Mouse (Mus musculus) CH12.LX (cell line): Measurements from ENCODE around the gene Uap1l1. TPM values are rescaled to one million over a fixed set of nuclear protein-coding genes. Genes with fewer than 3 reads are reported as not detected.

ENCODE experiments used
- DNase-seq: peaks from one replicate; pipeline ENCODE4 v3.0.0-alpha.2; 2013; ENCODE audit errors: extremely low read depth
- H3K27ac ChIP-seq: 2 replicates; pipeline ENCODE4 v1.5.1; 2012; ENCODE audit warnings: low read depth, mild to moderate bottlenecking, control low read depth, moderate library complexity; ENCODE audit not compliant: insufficient read depth
- H3K27me3 ChIP-seq: replicated peaks from 2 replicates; pipeline ENCODE3; 2012; ENCODE audit warnings: inconsistent platforms
- H3K36me3 ChIP-seq, 2 experiments: replicated peaks in 1 of 2; 2 replicates each; pipeline versions ENCODE3 to v1.6.1; 2012; ENCODE audit warnings: inconsistent platforms in 1 of 2, low read length in 1 of 2, mild to moderate bottlenecking in 1 of 2, mixed read lengths in 1 of 2, moderate library complexity in 1 of 2; ENCODE audit not compliant: control insufficient read depth in 1 of 2, insufficient read depth in 1 of 2
- H3K4me1 ChIP-seq, 2 experiments: 2 replicates each; pipeline ENCODE4 v1.6.1; 2012; ENCODE audit warnings: inconsistent platforms in 1 of 2, moderate library complexity in 1 of 2; ENCODE audit not compliant: insufficient read depth in 2 of 2, control insufficient read depth in 1 of 2
- H3K4me2 ChIP-seq: 2 replicates; pipeline ENCODE4 v1.6.1; 2012; ENCODE audit warnings: low read depth, mild to moderate bottlenecking, control low read depth; ENCODE audit not compliant: poor library complexity, insufficient read depth, severe bottlenecking
- H3K4me3 ChIP-seq, 3 experiments: fragments of 150-350 bp in 1 of 3; sonication (generic) in 1 of 3; replicated peaks in 1 of 3; 2 replicates each; pipeline versions ENCODE3 to v1.5.1; 2011 to 2012; ENCODE audit warnings: low read depth in 2 of 3, low read length in 2 of 3, mild to moderate bottlenecking in 2 of 3, moderate library complexity in 2 of 3, control low read depth in 1 of 3, improper control_type of control experiment in 1 of 3, inconsistent platforms in 1 of 3, mixed read lengths in 1 of 3; ENCODE audit not compliant: poor library complexity in 1 of 3
- H3K79me2 ChIP-seq: replicated peaks from 2 replicates; pipeline ENCODE4 v1.6.1; 2012; ENCODE audit warnings: mild to moderate bottlenecking, moderate library complexity; ENCODE audit not compliant: control insufficient read depth, poor library complexity, insufficient read depth, severe bottlenecking; ENCODE audit errors: extremely low read depth
- H3K9ac ChIP-seq: 2 replicates; pipeline ENCODE4 v1.6.1; 2012; ENCODE audit warnings: low read depth, mild to moderate bottlenecking, control low read depth, moderate library complexity; ENCODE audit not compliant: insufficient read depth
- H3K9me3 ChIP-seq: replicated peaks from 2 replicates; pipeline ENCODE3; 2012; ENCODE audit warnings: low read length, inconsistent platforms, mixed read lengths
- E2F4 ChIP-seq: IDR thresholded peaks from 2 replicates; pipeline ENCODE4 v1.6.1; 2011; ENCODE audit warnings: low read depth, low read length, improper control_type of control experiment; ENCODE audit not compliant: insufficient replicate concordance
- ELF1 ChIP-seq: IDR thresholded peaks from 2 replicates; pipeline ENCODE4 v1.6.1; 2014; ENCODE audit warnings: low read depth, mild to moderate bottlenecking, inconsistent platforms, low read length, improper control_type of control experiment
- MAFK ChIP-seq: IDR thresholded peaks from 2 replicates; pipeline ENCODE4 v1.6.1; 2011; ENCODE audit warnings: low read length, improper control_type of control experiment; ENCODE audit not compliant: insufficient replicate concordance
- NRF1 ChIP-seq: IDR thresholded peaks from 2 replicates; pipeline ENCODE4 v1.6.1; 2014; ENCODE audit warnings: low read depth, mild to moderate bottlenecking, inconsistent platforms, low read length, improper control_type of control experiment, moderate library complexity
- POLR2A ChIP-seq: IDR thresholded peaks from 2 replicates; pipeline ENCODE4 v1.6.1; 2011; ENCODE audit warnings: low read depth, mild to moderate bottlenecking, improper control_type of control experiment, low read length
- RAD21 ChIP-seq: IDR thresholded peaks from 2 replicates; pipeline ENCODE4 v1.6.1; 2011; ENCODE audit warnings: low read depth, mild to moderate bottlenecking, low read length, improper control_type of control experiment, moderate library complexity
- RCOR1 ChIP-seq: conservative IDR thresholded peaks from 2 replicates; pipeline ENCODE4 v1.6.1; 2012; ENCODE audit warnings: low read depth, mild to moderate bottlenecking, inconsistent platforms, low read length, improper control_type of control experiment
- SMC3 ChIP-seq: IDR thresholded peaks from 2 replicates; pipeline ENCODE4 v1.6.1; 2011; ENCODE audit warnings: low read depth, low read length, improper control_type of control experiment
- UBTF ChIP-seq: IDR thresholded peaks from 2 replicates; pipeline ENCODE4 v1.6.1; 2012; ENCODE audit warnings: low read depth, mild to moderate bottlenecking, inconsistent platforms, low read length, improper control_type of control experiment, moderate library complexity
- USF1 ChIP-seq: IDR thresholded peaks from 2 replicates; pipeline ENCODE4 v1.6.1; 2014; ENCODE audit warnings: low read depth, mild to moderate bottlenecking, inconsistent platforms, low read length, improper control_type of control experiment
- ZC3H11A ChIP-seq: IDR thresholded peaks from 2 replicates; pipeline ENCODE4 v1.6.1; 2012; ENCODE audit warnings: low read depth, mild to moderate bottlenecking, inconsistent platforms, low read length, improper control_type of control experiment
- ZMIZ1 ChIP-seq: IDR thresholded peaks from 2 replicates; pipeline ENCODE4 v1.6.1; 2012; ENCODE audit warnings: low read depth, mild to moderate bottlenecking, inconsistent platforms, low read length, improper control_type of control experiment
- dilution Hi-C: fragments of 300-500 bp; cut with MboI; formaldehyde crosslinking; loops from 2 replicates; pipeline ENCODE4 v1.14.3; 2020; ENCODE audit warnings: low sequenced_read_pairs; ENCODE audit not compliant: extremely low pct_unique_long_range_greater_than_20kb, extremely low pct_ligation_motif_present
- in situ Hi-C: fragments of 300-500 bp; cut with MboI; formaldehyde crosslinking; loops from 3 replicates; pipeline ENCODE4 v1.14.3; 2019; ENCODE audit warnings: low sequenced_read_pairs, low pct_ligation_motif_present, low pct_unique_long_range_greater_than_20kb, mixed read lengths
- polyA plus RNA-seq: library from polyadenylated mRNA; unstranded; fragments of >175 nt; gene quantifications from 2 replicates; pipeline ENCODE4 v1.2.1, GENCODE M21; 2012; ENCODE audit warnings: low read depth; ENCODE audit not compliant: insufficient read length
- total RNA-seq, 2 experiments: library from RNA; depleted of rRNA; stranded (reverse); fragments of 300-350 nt in 1 of 2; fragments of >200 nt in 1 of 2; gene quantifications; 2 replicates each; pipeline ENCODE4 v1.2.3; 2012 to 2014

The Uap1l1 gene
- total and polyA plus RNA-seq, 3 experiments: 4.3 to 30.8 (median 14.5) TPM

GRCm38 (mm10) chr2:25395721-25396596, 30.5 kb upstream of the Uap1l1 start, which contains the start of gene Entpd2:
Gene Entpd2, plus strand, starts transcription at chr2:25395874.
- in situ Hi-C loops (no loop called here), dilution Hi-C loops (no loop called here)
- Histone ChIP-seq H3K79me2 (no peaks in the 10 kb centered on the region), H3K9me3 (no peaks in the 10 kb centered on the region), H3K36me3 (no peaks in the 10 kb centered on the region), H3K4me2 (no peak within 1 kb of the TSS), H3K4me1 (peaks cover 0 to 5% of the 10 kb centered on the region in 2 experiments; a peak in 2 of 4 replicates), H3K27ac (no peak within 1 kb of the TSS), H3K4me3 (no peak within 1 kb of the TSS), H3K9ac (no peak within 1 kb of the TSS), H3K27me3 (peaks cover 85% of the 10 kb centered on the region)
- no peak for TF ChIP-seq NRF1
- no peak for TF ChIP-seq MAFK
- TF ChIP-seq POLR2A: no peak
- TF ChIP-seq RAD21: no peak
- TF ChIP-seq ZC3H11A: no peak
- no peak for TF ChIP-seq RCOR1
- TF ChIP-seq UBTF: no peak
- DNase-seq: no peak

- no peak overlapping the region for H3K9ac ChIP-seq
- TF ChIP-seq SMC3: no peak
- no peak for TF ChIP-seq ELF1
- no peak for TF ChIP-seq E2F4
- TF ChIP-seq USF1: no peak
- TF ChIP-seq ZMIZ1: no peak
- TF ChIP-seq, all 38 proteins: peak for 0
- Histone ChIP-seq H3K36me3 (no peaks in the 10 kb centered on the region), H3K27me3 (peaks cover 71% of the 10 kb centered on the region), H3K79me2 (no peaks in the 10 kb centered on the region), H3K27ac (no peak overlapping the region), H3K4me3 (no peak overlapping the region), H3K4me1 (peaks cover 0 to 8% of the 10 kb centered on the region in 2 experiments; a peak in 2 of 4 replicates), H3K9me3 (no peaks in the 10 kb centered on the region), H3K4me2 (no peak overlapping the region)
- in situ Hi-C loops: no loop called here
- dilution Hi-C loops: no loop called here
- DNase-seq: no peak
Observed at GRCm38 (mm10) chr2:25394281-25395221, 29.1 kb upstream of the Uap1l1 start.
